Mouse (Mus musculus): ENCODE measurements around the gene Ifna11. TPM values are rescaled to one million over a fixed set of nuclear protein-coding genes. Genes with fewer than 3 reads are reported as not detected.
"Not testable (repeated sequence)": the region's sequence is repeated elsewhere in the genome, so short reads cannot be mapped to it uniquely, and the experiment has no call there.

The Ifna11 gene
- polyA plus RNA-seq, 1 experiment from 2014 or later, result not detected

DNA sequence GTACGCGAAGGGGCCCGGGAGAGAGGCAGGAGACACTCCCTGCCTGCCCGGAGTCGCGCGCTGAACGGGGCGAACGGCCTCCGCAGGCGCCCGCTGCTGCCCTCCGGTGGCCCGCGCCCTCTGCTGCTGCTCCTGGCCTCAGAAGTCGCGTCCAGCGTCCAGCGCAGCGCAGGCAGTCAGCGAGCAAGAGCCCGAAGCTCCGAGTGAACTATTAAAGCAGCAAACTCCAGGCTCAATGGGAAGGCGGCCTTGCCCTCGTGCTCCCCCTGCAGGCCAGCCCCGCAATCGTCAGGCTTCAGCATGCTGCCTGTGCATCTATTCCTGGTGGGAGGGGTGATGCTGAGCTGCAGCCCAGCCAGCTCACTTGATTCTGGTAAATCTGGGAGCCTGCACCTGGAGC is 22.7 kb upstream of the Ifna11 start, which contains the start of gene Gm13279:
Gene Gm13279, plus strand, starts transcription at position 301 of the 400 bp plus-strand sequence.
- H3K9me3 ChIP-seq (replicated peaks); H3K4me2 ChIP-seq; H3K4me3 ChIP-seq; H3K27me3 ChIP-seq (replicated peaks); ATAC-seq (ENCODE audit: insufficient number of reproducible peaks, low FRiP score); H3K36me3 ChIP-seq; H3K4me1 ChIP-seq (replicated peaks); H3K27ac ChIP-seq (ENCODE audit: poor library complexity, severe bottlenecking); H3K9ac ChIP-seq: not testable (repeated sequence)
- no CpG with 5 or more reads among the region's 28 CpGs for WGBS

DNA sequence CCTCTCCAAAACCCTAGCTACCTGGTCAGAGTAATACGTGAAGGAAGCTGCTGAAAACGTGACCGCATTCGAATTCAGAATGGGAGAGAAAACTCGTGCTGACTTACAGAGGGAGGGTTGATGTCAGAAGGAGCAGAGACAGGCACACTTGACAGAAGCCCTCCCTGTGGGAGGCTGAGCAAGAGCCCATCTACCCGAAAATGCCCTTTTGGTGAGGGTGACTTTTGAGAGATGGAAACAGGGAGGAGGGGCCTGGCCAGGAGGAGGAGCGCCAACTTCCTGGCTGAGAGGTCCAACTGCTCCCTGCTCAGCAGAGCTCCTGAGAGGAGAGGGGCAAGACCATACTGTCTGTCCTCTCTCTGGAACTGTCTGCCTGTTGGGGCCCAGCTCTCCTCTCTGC is 20.4 kb upstream of the Ifna11 start, which contains the start of gene Gm13285:
Gene Gm13285, plus strand, starts transcription at position 301 of the 400 bp plus-strand sequence.
- H3K9me3 ChIP-seq (replicated peaks); H3K4me1 ChIP-seq (replicated peaks); H3K36me3 ChIP-seq; H3K9ac ChIP-seq; H3K27me3 ChIP-seq (replicated peaks); H3K4me3 ChIP-seq; ATAC-seq (ENCODE audit: insufficient number of reproducible peaks, low FRiP score); H3K4me2 ChIP-seq; H3K27ac ChIP-seq (ENCODE audit: poor library complexity, severe bottlenecking): not testable (repeated sequence)
- WGBS, result 9% methylated on average over 6 of the region's 7 CpGs

DNA sequence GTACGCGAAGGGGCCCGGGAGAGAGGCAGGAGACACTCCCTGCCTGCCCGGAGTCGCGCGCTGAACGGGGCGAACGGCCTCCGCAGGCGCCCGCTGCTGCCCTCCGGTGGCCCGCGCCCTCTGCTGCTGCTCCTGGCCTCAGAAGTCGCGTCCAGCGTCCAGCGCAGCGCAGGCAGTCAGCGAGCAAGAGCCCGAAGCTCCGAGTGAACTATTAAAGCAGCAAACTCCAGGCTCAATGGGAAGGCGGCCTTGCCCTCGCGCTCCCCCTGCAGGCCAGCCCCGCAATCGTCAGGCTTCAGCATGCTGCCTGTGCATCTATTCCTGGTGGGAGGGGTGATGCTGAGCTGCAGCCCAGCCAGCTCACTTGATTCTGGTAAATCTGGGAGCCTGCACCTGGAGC is 16.8 kb upstream of the Ifna11 start, which contains the start of gene Gm13287:
Gene Gm13287, plus strand, starts transcription at position 301 of the 400 bp plus-strand sequence.
- not testable (repeated sequence) for H3K36me3 ChIP-seq; H3K4me1 ChIP-seq (replicated peaks); H3K9me3 ChIP-seq (replicated peaks); H3K9ac ChIP-seq; H3K27ac ChIP-seq (ENCODE audit: poor library complexity, severe bottlenecking); ATAC-seq (ENCODE audit: insufficient number of reproducible peaks, low FRiP score); H3K27me3 ChIP-seq (replicated peaks); H3K4me3 ChIP-seq
- WGBS, result no CpG with 5 or more reads among the region's 29 CpGs
- peak within 1 kb of the TSS; percentile 49 for H3K4me2 ChIP-seq

DNA sequence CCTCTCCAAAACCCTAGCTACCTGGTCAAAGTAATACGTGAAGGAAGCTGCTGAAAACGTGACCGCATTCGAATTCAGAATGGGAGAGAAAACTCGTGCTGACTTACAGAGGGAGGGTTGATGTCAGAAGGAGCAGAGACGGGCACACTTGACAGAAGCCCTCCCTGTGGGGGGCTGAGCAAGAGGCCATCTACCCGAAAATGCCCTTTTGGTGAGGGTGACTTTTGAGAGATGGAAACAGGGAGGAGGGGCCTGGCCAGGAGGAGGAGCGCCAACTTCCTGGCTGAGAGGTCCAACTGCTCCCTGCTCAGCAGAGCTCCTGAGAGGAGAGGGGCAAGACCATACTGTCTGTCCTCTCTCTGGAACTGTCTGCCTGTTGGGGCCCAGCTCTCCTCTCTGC is 14.5 kb upstream of the Ifna11 start, which contains the start of gene Gm13288:
Gene Gm13288, plus strand, starts transcription at position 301 of the 400 bp plus-strand sequence.
- not testable (repeated sequence) for H3K27ac ChIP-seq (ENCODE audit: poor library complexity, severe bottlenecking); H3K9ac ChIP-seq; H3K27me3 ChIP-seq (replicated peaks); H3K4me1 ChIP-seq (replicated peaks); H3K36me3 ChIP-seq; H3K4me3 ChIP-seq; ATAC-seq (ENCODE audit: insufficient number of reproducible peaks, low FRiP score); H3K9me3 ChIP-seq (replicated peaks)
- peak within 1 kb of the TSS; percentile 44 for H3K4me2 ChIP-seq
- WGBS, result no CpG with 5 or more reads among the region's 8 CpGs

DNA sequence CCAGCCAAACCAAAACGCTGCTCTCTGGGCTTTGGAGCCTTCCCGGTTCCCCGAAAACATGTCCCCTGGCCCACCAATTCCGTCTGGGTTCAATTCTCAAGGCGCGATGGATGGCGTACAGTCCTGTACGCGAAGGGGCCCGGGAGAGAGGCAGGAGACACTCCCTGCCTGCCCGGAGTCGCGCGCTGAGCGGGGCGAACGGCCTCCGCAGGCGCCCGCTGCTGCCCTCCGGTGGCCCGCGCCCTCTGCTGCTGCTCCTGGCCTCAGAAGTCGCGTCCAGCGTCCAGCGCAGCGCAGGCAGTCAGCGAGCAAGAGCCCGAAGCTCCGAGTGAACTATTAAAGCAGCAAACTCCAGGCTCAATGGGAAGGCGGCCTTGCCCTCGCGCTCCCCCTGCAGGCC is 14.0 kb upstream of the Ifna11 start:
- H3K36me3 ChIP-seq; H3K4me3 ChIP-seq; H3K9ac ChIP-seq; ATAC-seq (ENCODE audit: insufficient number of reproducible peaks, low FRiP score); H3K4me1 ChIP-seq (replicated peaks); H3K27me3 ChIP-seq (replicated peaks); H3K9me3 ChIP-seq (replicated peaks); H3K27ac ChIP-seq (ENCODE audit: poor library complexity, severe bottlenecking): not testable (repeated sequence)
- H3K4me2 ChIP-seq, result peak overlapping the region; percentile 44
- WGBS, result 0% methylated on average over 8 of the region's 34 CpGs

DNA sequence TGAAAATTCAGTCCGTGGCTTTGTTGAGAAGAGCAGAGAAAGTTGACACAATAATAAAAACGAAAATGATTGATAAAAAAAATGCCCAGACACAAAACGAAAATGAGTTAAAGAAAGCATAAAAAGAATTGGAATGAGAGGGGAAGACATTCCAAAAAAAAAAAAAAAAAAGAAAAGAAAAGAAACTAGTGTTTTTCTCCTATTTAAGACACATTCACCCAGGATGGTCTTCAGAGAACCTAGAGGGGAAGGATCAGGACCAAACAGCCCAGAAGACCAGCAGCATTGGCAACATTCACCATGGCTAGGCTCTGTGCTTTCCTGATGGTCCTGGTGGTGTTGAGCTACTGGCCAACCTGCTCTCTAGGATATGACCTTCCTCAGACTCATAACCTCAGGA is 3.8 kb upstream of the Ifna11 start, which contains the start of gene Ifna7:
Gene Ifna7, plus strand, starts transcription at position 301 of the 400 bp plus-strand sequence.
- WGBS, result 58% methylated on average over 3 of the region's 3 CpGs
- H3K4me2 ChIP-seq, result no peak within 1 kb of the TSS
- no peaks in the 10 kb centered on the region for H3K36me3 ChIP-seq
- no peaks in the 10 kb centered on the region for H3K9me3 ChIP-seq (replicated peaks)
- no peak for ATAC-seq (ENCODE audit: insufficient number of reproducible peaks, low FRiP score)
- no peak within 1 kb of the TSS for H3K27ac ChIP-seq (ENCODE audit: poor library complexity, severe bottlenecking)
- H3K4me3 ChIP-seq, result no peak within 1 kb of the TSS
- no peak within 1 kb of the TSS for H3K9ac ChIP-seq
- H3K27me3 ChIP-seq (replicated peaks), result 0 out of 2 replicates have a peak, but pooled peaks cover 8% of the 10 kb centered on the region
- no peaks in the 10 kb centered on the region for H3K4me1 ChIP-seq (replicated peaks)

DNA sequence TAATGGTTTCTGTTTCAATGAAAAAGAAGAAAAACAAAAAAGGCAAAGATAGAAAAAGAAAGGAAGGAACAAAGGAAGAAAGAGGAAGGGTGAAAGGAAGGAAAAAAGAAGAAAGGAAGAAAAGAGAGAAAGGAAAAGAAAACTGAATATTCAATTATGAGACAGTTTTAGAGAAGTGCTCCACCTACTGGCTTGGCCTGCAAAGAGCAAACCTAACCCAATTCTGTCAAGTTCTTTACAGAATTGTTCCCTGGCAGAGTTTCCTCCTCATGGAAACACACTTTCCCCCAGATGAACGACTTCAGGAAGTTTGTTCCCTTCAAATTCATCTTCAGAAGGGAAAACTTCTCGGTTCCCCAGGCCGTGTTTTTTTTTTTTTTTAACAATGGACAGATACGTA is 3.2 kb downstream of the Ifna11 start:
- no peaks in the 10 kb centered on the region for H3K4me1 ChIP-seq (replicated peaks)

DNA sequence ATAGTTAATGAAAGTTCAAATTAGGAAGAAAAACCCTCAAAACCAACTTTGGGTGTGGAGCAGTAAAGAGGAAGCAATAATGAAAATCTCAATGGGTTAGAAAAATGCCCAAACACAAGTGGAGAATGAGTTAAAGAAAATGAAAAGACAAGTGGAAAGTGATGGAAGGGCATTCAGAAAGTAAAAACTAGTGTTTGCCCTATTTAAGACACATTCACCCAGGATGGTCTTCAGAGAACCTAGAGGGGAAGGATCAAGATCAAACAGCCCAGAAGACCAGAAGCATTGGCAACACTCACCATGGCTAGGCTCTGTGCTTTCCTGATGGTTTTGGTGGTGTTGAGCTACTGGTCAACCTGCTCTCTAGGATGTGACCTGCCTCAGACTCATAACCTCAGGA is 7.4 kb downstream of the Ifna11 start, which contains the start of gene Ifna6:
Gene Ifna6, plus strand, starts transcription at position 301 of the 400 bp plus-strand sequence.
- not testable (repeated sequence) for ATAC-seq (ENCODE audit: insufficient number of reproducible peaks, low FRiP score); H3K27ac ChIP-seq (ENCODE audit: poor library complexity, severe bottlenecking); H3K27me3 ChIP-seq (replicated peaks); H3K4me3 ChIP-seq; H3K9ac ChIP-seq; H3K36me3 ChIP-seq; H3K4me2 ChIP-seq; H3K4me1 ChIP-seq (replicated peaks); H3K9me3 ChIP-seq (replicated peaks)

More for the DNA sequence above, 3.2 kb downstream of the Ifna11 start:
- Histone ChIP-seq H3K36me3 (no peaks in the 10 kb centered on the region), H3K9me3 (replicated peaks) (no peaks in the 10 kb centered on the region), H3K4me2 (no peak overlapping the region), H3K4me3 (no peak overlapping the region), H3K9ac (no peak overlapping the region), H3K27ac (ENCODE audit: poor library complexity, severe bottlenecking) (no peak overlapping the region), H3K27me3 (replicated peaks) (no peaks in the 10 kb centered on the region)
- WGBS, result 25% methylated on average over 4 of the region's 4 CpGs
- no peak for ATAC-seq (ENCODE audit: insufficient number of reproducible peaks, low FRiP score)

DNA sequence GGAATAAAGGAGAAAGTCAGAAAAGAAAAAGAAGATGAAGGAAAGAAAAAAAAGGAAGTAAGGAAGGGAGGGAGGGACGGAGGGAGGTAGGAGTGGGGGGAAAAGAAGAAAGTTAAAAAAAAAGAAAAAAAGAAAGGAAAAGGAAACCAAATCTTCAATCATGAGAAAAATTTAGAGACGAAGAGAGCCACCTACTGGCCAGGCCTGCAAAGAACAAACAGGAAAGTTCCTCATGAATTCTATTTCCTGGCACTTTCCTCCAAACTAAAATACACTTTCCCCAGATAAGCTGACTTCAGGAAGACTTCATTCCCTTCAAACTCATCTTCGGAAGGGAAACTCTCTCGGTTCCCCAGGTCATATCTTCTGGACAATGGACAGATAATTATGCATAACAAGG is 10.8 kb downstream of the Ifna11 start:
- WGBS, result 28% methylated on average over 4 of the region's 4 CpGs
- Histone ChIP-seq H3K4me3 (no peak overlapping the region), H3K36me3 (no peaks in the 10 kb centered on the region), H3K27ac (ENCODE audit: poor library complexity, severe bottlenecking) (no peak overlapping the region), H3K9ac (no peak overlapping the region), H3K9me3 (replicated peaks) (no peaks in the 10 kb centered on the region), H3K4me1 (replicated peaks) (no peaks in the 10 kb centered on the region), H3K4me2 (no peak overlapping the region), H3K27me3 (replicated peaks) (no peaks in the 10 kb centered on the region; the same call in 1 of the 2 replicates)
- ATAC-seq (ENCODE audit: insufficient number of reproducible peaks, low FRiP score), result no peak

DNA sequence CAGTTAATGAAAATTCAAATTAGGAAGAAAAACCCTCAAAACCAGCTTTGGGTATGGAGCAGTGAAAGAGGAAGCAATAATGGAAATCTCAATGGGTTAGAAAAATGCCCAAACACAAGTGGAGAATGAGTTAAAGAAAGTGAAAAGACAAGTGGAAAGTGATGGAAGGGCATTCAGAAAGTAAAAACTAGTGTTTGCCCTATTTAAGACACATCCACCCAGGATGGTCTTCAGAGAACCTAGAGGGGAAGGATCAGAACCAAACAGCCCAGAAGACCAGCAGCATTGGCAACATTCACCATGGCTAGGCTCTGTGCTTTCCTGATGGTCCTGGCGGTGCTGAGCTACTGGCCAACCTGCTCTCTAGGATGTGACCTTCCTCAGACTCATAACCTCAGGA is 15.5 kb downstream of the Ifna11 start, which contains the start of gene Ifna5:
Gene Ifna5, plus strand, starts transcription at position 301 of the 400 bp plus-strand sequence.
- not testable (repeated sequence) for H3K36me3 ChIP-seq; H3K9ac ChIP-seq; H3K27me3 ChIP-seq (replicated peaks); ATAC-seq (ENCODE audit: insufficient number of reproducible peaks, low FRiP score); H3K4me3 ChIP-seq; H3K4me1 ChIP-seq (replicated peaks); H3K27ac ChIP-seq (ENCODE audit: poor library complexity, severe bottlenecking); H3K4me2 ChIP-seq; H3K9me3 ChIP-seq (replicated peaks)
- WGBS, result 58% methylated on average over 1 of the region's 1 CpGs

DNA sequence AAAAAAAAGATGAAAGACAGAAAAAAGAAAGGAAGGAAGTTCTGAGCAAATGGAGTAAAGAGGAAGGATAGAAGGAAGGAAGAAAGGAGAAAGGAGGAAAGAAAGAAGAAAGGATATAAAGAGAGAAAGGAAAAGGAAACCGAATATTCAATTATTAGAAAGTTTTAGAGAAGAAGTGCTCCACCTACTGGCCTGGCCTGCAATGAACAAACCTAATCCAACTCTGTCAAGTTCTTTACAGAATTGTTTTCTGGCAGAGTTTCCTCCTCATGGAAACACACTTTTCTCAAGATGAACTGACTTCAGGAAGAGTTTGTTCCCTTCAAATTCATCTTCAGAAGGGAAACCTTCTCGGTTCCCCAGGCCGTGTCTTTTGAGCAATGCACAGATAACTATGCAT is 19.1 kb downstream of the Ifna11 start:
- no peaks in the 10 kb centered on the region for H3K9me3 ChIP-seq (replicated peaks)
- peaks cover 5% of the 10 kb centered on the region; the same call in 1 of the 2 replicates for H3K27me3 ChIP-seq (replicated peaks)
- H3K4me1 ChIP-seq (replicated peaks), result no peaks in the 10 kb centered on the region
- WGBS, result 40% methylated on average over 3 of the region's 3 CpGs
- no peak overlapping the region for H3K4me3 ChIP-seq
- H3K27ac ChIP-seq (ENCODE audit: poor library complexity, severe bottlenecking), result no peak overlapping the region
- no peaks in the 10 kb centered on the region for H3K36me3 ChIP-seq
- no peak overlapping the region for H3K4me2 ChIP-seq
- H3K9ac ChIP-seq, result no peak overlapping the region
- ATAC-seq (ENCODE audit: insufficient number of reproducible peaks, low FRiP score), result no peak

DNA sequence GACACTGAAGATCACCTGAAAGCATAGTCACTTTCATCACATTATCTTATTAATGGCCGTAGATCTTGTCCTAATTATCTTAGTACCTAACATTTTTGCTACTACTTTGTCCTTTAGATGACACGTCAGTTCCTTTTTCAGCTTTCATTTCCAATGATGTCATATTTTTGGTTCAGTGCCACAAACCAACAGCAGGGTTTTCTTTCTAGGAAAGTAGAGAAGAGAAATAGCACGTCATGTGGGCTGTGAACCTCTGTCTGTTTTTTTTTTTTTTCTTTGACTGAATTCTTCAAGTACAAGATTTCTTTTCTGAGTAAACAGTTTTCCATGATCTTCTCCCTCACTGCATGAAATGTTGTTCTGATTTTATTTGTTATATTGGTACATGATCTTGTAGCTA is 20.3 kb downstream of the Ifna11 start:
- no peak for ATAC-seq (ENCODE audit: insufficient number of reproducible peaks, low FRiP score)
- Histone ChIP-seq H3K36me3 (no peaks in the 10 kb centered on the region), H3K4me1 (replicated peaks) (no peaks in the 10 kb centered on the region), H3K4me2 (no peak overlapping the region), H3K4me3 (no peak overlapping the region), H3K27me3 (replicated peaks) (peaks cover 5% of the 10 kb centered on the region; the same call in 1 of the 2 replicates), H3K27ac (ENCODE audit: poor library complexity, severe bottlenecking) (no peak overlapping the region), H3K9ac (no peak overlapping the region), H3K9me3 (replicated peaks) (no peaks in the 10 kb centered on the region)
- WGBS, result 58% methylated on average over 3 of the region's 3 CpGs

Data from heart, embryonic 12.5 days (tissue).